Mouse (Mus musculus): ENCODE data around the gene Myo15b. TPM values are rescaled to one million over a fixed set of nuclear protein-coding genes. Genes with fewer than 3 reads are reported as not detected.
A peak's percentile ranks its signal among the peaks of the same experiment; 100 is the strongest.

Myo15b gene
- total and polyA plus RNA-seq, 2 experiments from 2014 or later: 0.09 TPM; not detected in 1

DNA sequence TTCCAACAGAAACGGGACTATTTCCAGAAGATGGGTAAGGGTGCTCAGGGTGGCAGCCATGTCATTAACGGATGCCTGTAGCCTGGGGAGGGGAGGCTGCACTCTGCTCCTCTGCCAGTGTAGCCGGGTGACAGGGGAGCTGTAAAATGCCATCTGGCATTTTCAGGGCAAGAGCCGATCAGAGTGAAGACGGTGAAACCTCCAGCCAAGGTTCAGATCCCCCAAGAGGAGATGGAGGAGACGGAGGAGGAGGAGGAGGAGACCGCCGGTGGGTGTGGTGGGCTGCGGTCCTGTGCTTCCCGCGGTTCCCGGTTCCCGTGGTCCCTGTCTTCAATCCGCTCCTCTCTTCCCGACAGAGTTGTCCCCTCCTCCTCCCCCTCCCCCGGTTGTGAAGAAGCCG, 25.0 kb downstream of the Myo15b start:
- Histone ChIP-seq H3K4me3 (ENCODE audit: low read depth, low read length) (no peak overlapping the region), H3K27me3 (ENCODE audit: insufficient read depth, low read length) (no peaks in the 10 kb centered on the region), H3K27ac (ENCODE audit: low read depth, low read length) (no peak overlapping the region), H3K9me3 (ENCODE audit: low read length) (no peaks in the 10 kb centered on the region), H3K4me1 (ENCODE audit: insufficient read depth, low read length) (no peaks in the 10 kb centered on the region), H3K36me3 (ENCODE audit: insufficient read depth, low read length) (no peaks in the 10 kb centered on the region), H3K4me2 (ENCODE audit: low read depth, low read length, poor library complexity, severe bottlenecking) (no peak overlapping the region), H3K9ac (replicated peaks; ENCODE audit: low read length, poor library complexity, severe bottlenecking) (no peak overlapping the region)
- no peak for DNase-seq (ENCODE audit: low spot score)
- no peak for TF ChIP-seq CTCF (IDR thresholded peaks at IDR 0.05)
- 38% methylated on average over 15 of the region's 17 CpGs for WGBS
- ATAC-seq (ENCODE audit: low FRiP score): no peak

DNA sequence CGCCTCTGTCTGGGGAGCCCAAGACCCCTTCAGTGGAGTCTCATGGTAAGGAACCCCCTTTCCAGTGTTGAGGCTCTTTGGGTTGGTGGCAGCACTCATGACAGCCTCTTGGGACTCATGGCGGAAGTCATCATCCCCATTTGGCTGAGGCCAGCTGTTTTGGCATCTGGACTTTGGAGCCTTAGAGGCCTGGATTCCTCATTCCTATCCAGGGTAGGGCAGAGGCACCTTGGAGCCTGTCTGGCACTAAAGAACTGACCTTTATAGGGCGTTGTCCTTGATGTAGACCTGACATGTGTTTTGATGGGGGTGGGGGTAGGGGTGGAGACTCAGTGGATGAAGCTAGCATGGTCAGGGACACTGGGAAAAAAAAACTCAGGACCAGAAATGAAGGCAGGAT, 26.2 kb downstream of the Myo15b start:
- Histone ChIP-seq H3K9ac (replicated peaks; ENCODE audit: low read length, poor library complexity, severe bottlenecking) (no peak overlapping the region), H3K36me3 (ENCODE audit: insufficient read depth, low read length) (no peaks in the 10 kb centered on the region), H3K27me3 (ENCODE audit: insufficient read depth, low read length) (no peaks in the 10 kb centered on the region), H3K4me3 (ENCODE audit: low read depth, low read length) (no peak overlapping the region), H3K4me1 (ENCODE audit: insufficient read depth, low read length) (no peaks in the 10 kb centered on the region), H3K4me2 (ENCODE audit: low read depth, low read length, poor library complexity, severe bottlenecking) (no peak overlapping the region), H3K27ac (ENCODE audit: low read depth, low read length) (no peak overlapping the region), H3K9me3 (ENCODE audit: low read length) (no peaks in the 10 kb centered on the region)
- TF ChIP-seq CTCF (IDR thresholded peaks at IDR 0.05): no peak
- WGBS: 93% methylated on average over 3 of the region's 3 CpGs
- no peak for ATAC-seq (ENCODE audit: low FRiP score)
- no peak for DNase-seq (ENCODE audit: low spot score)

DNA sequence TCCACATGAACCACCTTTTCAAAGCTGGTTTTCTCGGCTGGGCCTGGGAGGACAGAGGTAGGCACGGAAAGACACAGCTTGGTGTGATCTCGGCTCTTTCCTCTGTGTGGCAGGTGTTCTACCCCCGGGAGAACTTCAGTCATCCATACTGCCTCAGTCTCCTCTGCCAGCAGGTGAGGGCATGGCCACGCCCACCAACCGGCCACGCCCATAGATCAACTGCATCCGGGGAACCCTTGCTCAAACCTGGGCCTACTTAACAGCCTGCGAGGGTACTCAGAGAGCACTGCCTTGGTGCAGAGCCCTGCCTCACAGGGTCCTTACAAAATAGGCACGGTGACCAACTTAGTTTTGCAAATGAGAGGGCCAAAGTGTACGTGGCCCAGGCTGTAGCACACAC, 27.1 kb downstream of the Myo15b start:
- WGBS: 78% methylated on average over 11 of the region's 11 CpGs
- Histone ChIP-seq H3K4me2 (ENCODE audit: low read depth, low read length, poor library complexity, severe bottlenecking) (no peak overlapping the region), H3K27ac (ENCODE audit: low read depth, low read length) (no peak overlapping the region), H3K4me3 (ENCODE audit: low read depth, low read length) (no peak overlapping the region), H3K4me1 (ENCODE audit: insufficient read depth, low read length) (no peaks in the 10 kb centered on the region), H3K9ac (replicated peaks; ENCODE audit: low read length, poor library complexity, severe bottlenecking) (no peak overlapping the region), H3K36me3 (ENCODE audit: insufficient read depth, low read length) (no peaks in the 10 kb centered on the region), H3K9me3 (ENCODE audit: low read length) (no peaks in the 10 kb centered on the region), H3K27me3 (ENCODE audit: insufficient read depth, low read length) (no peaks in the 10 kb centered on the region)
- DNase-seq (ENCODE audit: low spot score): no peak
- TF ChIP-seq CTCF (IDR thresholded peaks at IDR 0.05): no peak
- no peak for ATAC-seq (ENCODE audit: low FRiP score)

DNA sequence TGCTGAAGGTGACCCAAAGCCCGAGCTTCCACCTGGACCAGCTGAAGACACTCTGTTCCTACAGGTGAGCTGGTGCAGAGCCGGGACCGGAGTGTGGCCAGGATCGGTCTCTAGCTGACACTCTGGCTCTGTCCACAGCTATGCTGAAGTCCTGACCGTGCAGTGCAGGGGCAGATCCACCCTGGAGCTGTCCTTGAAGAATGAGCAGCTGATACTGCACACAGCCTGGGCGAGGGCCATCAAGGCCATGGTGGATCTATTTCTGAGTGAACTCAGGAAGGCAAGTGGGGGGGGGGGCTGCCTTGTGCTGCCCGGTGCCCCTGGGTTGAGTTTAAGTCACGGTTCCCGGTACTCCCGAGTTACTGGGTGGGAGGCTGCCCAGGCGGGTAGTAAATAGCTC, 28.2 kb downstream of the Myo15b start:
- Histone ChIP-seq H3K4me1 (ENCODE audit: insufficient read depth, low read length) (no peaks in the 10 kb centered on the region), H3K4me2 (ENCODE audit: low read depth, low read length, poor library complexity, severe bottlenecking) (no peak overlapping the region), H3K9me3 (ENCODE audit: low read length) (no peaks in the 10 kb centered on the region), H3K27ac (ENCODE audit: low read depth, low read length) (no peak overlapping the region), H3K27me3 (ENCODE audit: insufficient read depth, low read length) (no peaks in the 10 kb centered on the region), H3K4me3 (ENCODE audit: low read depth, low read length) (no peak overlapping the region), H3K36me3 (ENCODE audit: insufficient read depth, low read length) (no peaks in the 10 kb centered on the region), H3K9ac (replicated peaks; ENCODE audit: low read length, poor library complexity, severe bottlenecking) (no peak overlapping the region)
- 0 out of 2 replicates have a peak, but pooled peaks have one; percentile 23 for ATAC-seq (ENCODE audit: low FRiP score)
- TF ChIP-seq CTCF (IDR thresholded peaks at IDR 0.05): no peak
- DNase-seq (ENCODE audit: low spot score): no peak
- WGBS: 91% methylated on average over 11 of the region's 11 CpGs

DNA sequence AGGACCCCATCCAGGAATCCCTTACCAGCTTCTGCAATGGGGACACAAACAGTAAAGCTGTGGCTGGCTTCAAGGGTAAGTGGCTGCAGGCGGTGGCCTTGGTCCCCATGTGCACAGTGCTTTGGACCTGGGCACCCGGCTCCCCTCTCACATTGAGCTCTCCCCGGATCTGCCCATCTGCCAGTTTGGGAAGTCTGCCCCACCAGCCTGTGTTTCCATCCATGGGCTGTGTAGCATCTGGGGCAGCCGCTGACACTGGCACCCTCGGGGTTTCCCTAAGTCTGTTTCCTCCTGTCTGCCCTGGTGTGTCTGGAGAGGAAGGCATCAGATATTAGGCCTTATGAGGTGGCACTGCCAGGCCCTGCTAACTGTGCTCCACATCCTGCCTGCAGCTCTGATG, 29.8 kb downstream of the Myo15b start:
- no peak for DNase-seq (ENCODE audit: low spot score)
- Histone ChIP-seq H3K4me1 (ENCODE audit: insufficient read depth, low read length) (no peaks in the 10 kb centered on the region), H3K36me3 (ENCODE audit: insufficient read depth, low read length) (no peaks in the 10 kb centered on the region), H3K4me3 (ENCODE audit: low read depth, low read length) (no peak overlapping the region), H3K27ac (ENCODE audit: low read depth, low read length) (no peak overlapping the region), H3K4me2 (ENCODE audit: low read depth, low read length, poor library complexity, severe bottlenecking) (no peak overlapping the region), H3K27me3 (ENCODE audit: insufficient read depth, low read length) (no peaks in the 10 kb centered on the region), H3K9ac (replicated peaks; ENCODE audit: low read length, poor library complexity, severe bottlenecking) (no peak overlapping the region), H3K9me3 (ENCODE audit: low read length) (no peaks in the 10 kb centered on the region)
- TF ChIP-seq CTCF (IDR thresholded peaks at IDR 0.05): no peak
- 83% methylated on average over 5 of the region's 5 CpGs for WGBS
- ATAC-seq (ENCODE audit: low FRiP score): no peak

DNA sequence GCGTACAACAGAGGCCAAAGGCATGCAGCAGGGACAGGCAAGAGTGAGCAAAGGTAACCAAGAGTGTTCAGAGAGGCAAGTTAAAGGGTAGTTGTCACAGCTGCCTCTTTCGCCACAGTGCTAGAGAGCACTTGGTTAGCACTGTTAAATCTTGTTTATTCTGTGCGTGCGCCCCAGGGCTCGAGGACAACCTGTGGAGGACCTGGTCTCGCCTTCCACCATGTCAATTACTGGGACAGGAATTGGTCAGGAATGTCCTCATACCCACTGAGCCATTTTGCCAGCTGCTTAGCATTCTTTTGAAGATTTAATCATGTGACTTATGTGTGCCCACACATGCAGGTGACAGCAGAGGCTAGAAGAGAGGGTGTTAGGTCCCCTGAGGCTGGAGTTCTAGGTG, 31.0 kb downstream of the Myo15b start:
- no peak for TF ChIP-seq CTCF (IDR thresholded peaks at IDR 0.05)
- Histone ChIP-seq H3K36me3 (ENCODE audit: insufficient read depth, low read length) (no peaks in the 10 kb centered on the region), H3K9me3 (ENCODE audit: low read length) (no peaks in the 10 kb centered on the region), H3K4me2 (ENCODE audit: low read depth, low read length, poor library complexity, severe bottlenecking) (no peak overlapping the region), H3K4me1 (ENCODE audit: insufficient read depth, low read length) (no peaks in the 10 kb centered on the region), H3K27ac (ENCODE audit: low read depth, low read length) (no peak overlapping the region), H3K4me3 (ENCODE audit: low read depth, low read length) (no peak overlapping the region), H3K27me3 (ENCODE audit: insufficient read depth, low read length) (no peaks in the 10 kb centered on the region), H3K9ac (replicated peaks; ENCODE audit: low read length, poor library complexity, severe bottlenecking) (no peak overlapping the region)
- 85% methylated on average over 6 of the region's 6 CpGs for WGBS
- ATAC-seq (ENCODE audit: low FRiP score): no peak
- no peak for DNase-seq (ENCODE audit: low spot score)

Data from midbrain, postnatal 0 days (tissue).